Mouse (Mus musculus) ES-E14 (cell line): ENCODE data around the gene Mapk6.

Experiments used
- CHD2 ChIP-seq: IDR thresholded peaks from 2 replicates; pipeline ENCODE4 v1.6.1; 2014; ENCODE audit warnings: mild to moderate bottlenecking, low read depth, low read length, inconsistent platforms
- HCFC1 ChIP-seq: IDR thresholded peaks from 2 replicates; pipeline ENCODE4 v1.6.1; 2012; ENCODE audit warnings: low read length, inconsistent platforms, borderline replicate concordance; ENCODE audit not compliant: insufficient read depth
- MAFK ChIP-seq: IDR thresholded peaks from 2 replicates; pipeline ENCODE4 v1.6.1; 2014; ENCODE audit warnings: mild to moderate bottlenecking, low read depth, low read length, inconsistent platforms; ENCODE audit not compliant: insufficient read depth
- ZNF384 ChIP-seq: IDR thresholded peaks from 2 replicates; pipeline ENCODE4 v1.6.1; 2012; ENCODE audit warnings: low read depth, low read length, inconsistent platforms

DNA sequence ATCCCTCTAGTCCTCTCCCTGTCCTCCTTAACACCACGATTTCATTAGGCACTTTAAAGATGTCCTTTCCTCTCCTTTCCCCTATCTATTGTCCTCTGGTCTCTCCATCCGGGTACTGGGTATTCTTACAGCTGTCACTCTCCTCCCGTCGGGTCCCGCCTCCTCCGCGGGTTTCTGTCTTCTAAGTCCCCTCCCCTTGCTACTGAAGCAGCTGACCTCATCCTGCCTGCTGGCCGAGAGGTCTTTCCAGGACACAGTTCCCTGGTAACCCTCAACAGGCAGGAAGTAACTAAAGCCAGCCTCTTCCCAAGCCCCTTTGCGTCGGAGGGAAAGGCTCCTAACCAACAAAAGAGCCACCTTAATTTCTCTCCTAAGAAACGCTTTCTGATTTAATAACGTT lies 26.1 kb upstream of the Mapk6 start:
- TF ChIP-seq MAFK (no peak), HCFC1 (no peak), ZNF384 (no peak), CHD2 (no peak)
